Mouse (Mus musculus) left cerebral cortex, adult 8-10 months (tissue): ENCODE results near the gene Gng7. TPM values are rescaled to one million over a fixed set of nuclear protein-coding genes. Genes with fewer than 3 reads are reported as not detected.
"Not testable (repeated sequence)": the region's sequence is repeated elsewhere in the genome, so short reads cannot be mapped to it uniquely, and the experiment has no call there.

Experiments used
- DNase-seq, 2 experiments: peaks; one replicate each; pipeline ENCODE4 v3.0.0; 2022; ENCODE audit warnings: low spot score in 2 of 2
- total RNA-seq, 4 experiments: library from RNA; stranded (reverse); gene quantifications; 2 replicates each; pipeline ENCODE4 v1.2.4; 2022

Gene Gng7
- total RNA-seq, 4 experiments from 2014 or later, result 204 to 252 (median 224) TPM

DNA sequence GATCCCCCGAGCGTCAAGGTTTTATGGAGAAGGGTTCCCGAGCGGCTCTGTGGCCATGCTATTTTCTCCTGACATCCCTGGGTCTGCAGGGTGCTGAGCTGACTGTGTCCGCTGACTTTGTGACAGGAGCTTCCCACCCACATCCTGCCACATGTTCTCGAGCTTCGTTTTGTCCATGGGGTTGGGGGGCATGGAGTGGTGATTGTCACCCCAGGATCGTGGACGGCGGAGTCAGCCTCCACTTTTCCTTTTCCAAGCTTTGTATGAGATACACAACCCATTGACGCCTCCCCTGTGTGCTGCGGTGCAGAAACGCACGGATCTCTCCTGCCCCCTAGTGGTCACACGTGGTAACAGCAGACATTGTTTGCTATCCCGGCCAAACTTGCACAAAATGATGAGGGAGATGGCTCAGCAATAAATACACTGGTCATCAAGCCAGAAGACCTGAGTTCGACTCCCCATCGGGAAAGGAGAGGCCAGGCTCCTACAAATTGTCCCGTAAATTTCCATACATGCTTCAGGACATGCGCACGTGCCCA, 19.6 kb downstream of the Gng7 start:
- peak; percentile 65 to 84 for DNase-seq

DNA sequence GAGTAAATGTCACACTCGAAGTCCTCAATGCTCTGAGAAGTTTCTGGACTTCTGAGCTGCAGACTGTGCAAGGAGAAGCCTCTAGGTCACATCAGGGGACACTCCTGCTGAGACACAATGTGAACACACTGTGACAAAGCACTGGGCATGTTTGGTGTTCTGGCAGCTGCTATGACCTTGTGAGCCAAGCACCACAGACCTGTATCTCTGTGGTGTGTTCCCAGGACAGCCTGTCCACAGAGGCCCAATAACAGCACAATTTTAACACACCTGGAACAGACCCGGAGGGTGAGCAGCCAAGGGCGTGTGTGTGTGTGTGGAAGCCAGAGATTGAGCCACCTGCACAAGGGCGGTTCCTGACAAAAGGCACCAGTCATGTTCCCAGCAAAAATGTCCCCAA, 20.1 kb downstream of the Gng7 start:
- no peak for DNase-seq

DNA sequence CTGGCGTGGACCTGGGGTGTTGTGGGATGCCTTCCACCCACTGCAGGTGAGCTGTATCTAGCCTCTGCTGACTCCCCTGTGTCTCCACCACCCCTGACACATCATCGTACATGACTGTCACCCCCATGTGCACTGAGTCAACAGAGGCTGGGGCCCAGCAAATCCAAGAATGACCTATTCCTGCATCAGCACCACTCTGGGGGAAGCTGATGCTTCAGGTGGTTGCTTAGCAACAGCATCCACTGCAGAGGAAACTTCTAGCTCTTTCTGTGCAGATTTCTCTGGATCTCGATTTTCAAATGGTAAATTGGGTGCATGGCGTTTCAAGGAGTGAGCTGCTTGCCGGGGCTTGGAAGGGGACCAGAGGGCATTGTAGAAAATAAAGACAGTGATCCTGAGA, 21.5 kb downstream of the Gng7 start:
- DNase-seq, result peak in 1 of 2 experiments; percentile 50

DNA sequence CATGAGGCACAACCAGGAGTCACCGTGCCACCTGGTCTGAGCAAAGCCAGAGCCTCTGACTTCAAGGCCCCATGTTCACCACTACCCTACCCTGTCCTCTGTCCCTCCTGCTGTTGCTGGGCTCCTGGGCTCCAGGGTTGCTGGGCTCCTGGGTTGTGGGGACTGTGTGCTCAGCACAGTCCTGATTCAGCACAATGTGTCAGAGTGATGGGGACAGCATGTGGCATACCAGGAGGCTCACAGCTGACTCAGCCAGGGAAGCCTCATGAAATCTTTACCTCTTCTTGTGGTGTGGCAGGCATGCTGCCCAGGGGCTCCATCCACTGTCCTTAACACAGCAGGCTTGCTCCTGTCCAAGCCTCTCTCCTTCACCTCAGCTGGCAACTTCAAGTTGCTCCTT, 22.8 kb downstream of the Gng7 start:
- DNase-seq, result no peak

DNA sequence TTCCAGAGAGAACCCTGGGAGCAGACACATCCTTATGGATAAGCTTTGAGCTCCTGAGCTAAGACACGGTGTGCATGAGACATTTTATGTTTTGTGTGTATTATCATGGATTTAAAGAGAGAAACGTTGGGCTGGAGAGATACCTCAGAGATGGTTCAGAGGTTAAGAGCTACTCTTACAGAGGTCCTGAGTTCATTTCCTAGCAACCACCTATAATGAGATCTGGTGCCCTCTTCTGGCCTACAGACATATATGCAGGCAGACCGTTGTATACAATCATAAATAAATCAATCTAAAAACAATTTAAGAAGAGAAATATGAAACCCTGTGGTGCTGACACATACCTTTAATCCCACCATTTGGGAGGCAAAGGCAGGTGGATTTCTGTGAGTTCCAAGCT, 23.7 kb downstream of the Gng7 start:
- DNase-seq, result no peak

DNA sequence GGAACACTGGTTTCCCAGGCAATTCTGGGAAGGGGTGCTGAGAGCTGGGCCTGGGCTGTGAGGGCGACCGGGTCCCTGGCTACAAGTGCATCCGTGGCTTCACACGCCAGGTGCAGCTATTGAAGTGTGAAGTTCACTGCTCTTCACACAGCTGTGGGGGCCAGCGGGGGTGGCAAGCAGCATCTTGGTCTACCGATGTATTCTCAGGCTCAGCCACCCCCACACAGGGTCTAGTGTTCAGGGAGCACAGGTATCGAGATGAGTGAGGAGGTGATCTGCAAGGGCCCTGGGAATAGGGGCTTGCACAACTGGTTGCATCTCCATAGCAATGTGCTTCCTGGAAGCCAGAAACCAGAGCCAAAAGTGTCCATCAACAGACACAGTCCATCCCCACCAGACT, 24.3 kb downstream of the Gng7 start:
- no peak for DNase-seq

DNA sequence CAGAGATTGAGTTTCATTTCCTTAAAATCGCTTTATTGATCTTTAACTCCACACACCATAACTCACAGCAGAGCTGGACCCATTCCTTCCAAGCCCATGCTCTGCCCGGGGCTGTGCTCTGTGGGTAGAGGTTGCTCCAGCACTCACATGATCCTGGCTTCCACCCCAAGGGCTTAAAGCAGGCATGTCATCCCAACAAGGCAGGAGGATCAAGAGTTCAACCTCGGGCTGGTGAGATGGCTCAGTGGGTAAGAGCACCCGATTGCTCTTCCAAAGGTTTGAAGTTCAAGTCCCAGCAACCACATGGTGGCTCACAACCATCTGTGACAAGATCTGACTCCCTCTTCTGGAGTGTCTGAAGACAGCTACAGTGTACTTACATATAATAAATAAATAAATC, 24.9 kb downstream of the Gng7 start:
- DNase-seq, result not testable (repeated sequence)

DNA sequence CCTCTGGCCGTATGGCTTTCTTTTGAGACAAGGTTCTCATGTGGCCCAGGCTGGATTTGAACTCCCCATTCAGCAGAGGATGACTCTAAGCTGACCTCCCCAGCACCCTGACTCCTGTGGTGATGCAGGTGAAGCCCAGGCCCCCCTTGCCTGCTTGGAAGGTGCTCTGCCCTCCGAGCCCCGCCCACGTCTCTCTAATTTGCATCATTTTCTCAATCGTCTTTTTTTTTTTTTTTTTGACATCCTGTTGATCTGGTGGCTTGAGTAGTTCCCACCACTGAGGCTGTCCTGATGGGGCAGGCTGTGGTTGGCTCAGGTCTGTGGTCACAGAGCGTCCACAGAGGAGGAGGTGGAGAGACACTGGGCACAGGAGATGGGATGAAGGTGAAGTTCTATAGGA, 25.3 kb downstream of the Gng7 start:
- DNase-seq, result no peak

DNA sequence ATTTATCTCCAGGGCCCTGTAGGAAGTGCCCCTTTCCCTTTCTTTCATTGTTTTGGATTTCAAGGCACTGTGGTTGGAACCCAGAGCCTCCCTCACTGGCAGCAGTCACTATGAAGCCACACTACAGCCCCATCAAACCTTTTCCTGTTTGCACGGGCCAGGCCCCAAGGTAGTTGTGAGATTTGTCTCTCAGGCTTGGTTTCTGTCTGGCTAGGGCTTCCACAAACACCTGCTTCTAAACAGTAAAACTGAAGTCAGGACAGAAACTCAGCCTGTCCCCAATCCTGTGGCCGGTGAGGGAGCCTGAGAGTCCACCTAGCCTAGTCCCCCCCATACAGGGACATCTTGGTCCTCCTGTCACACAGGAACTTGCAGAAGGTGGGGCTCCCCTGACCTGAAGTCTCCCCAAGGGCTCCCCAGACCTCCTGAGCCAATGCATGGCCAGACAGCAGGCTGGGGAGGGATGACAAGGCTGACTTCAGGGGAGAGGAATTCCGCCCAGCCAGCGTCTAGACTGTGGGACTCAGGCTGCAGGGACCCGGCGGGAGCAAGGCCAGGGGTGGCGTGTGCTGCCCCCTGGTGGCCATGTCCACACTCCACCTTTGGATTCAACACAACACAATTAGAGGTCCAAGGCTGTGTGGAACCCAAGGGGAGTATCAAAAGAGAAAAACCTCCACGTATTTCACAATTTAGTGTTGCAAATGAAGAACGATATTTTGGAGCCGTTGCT, 26.9 kb downstream of the Gng7 start:
- DNase-seq, result peak in 1 of 2 experiments; percentile 63

DNA sequence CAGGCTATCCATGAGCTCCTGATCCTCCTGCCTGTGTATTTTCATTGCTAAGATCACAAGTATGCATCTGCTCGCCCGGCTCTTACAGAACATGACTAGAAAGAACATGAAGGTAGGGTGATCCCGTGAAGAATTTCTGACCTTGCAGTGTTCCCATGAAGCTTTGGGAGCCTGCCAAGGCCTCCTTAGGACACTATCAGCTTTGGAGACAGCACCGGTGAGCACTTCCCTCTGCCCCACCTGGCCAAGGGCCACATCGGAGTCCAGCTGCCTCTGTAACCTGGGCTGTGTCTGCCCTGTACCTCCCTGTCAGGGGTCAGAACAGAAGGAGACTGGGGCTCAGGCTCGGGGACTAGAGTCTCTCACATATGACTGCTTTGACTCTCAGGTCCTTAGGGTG, 28.0 kb downstream of the Gng7 start:
- no peak for DNase-seq

DNA sequence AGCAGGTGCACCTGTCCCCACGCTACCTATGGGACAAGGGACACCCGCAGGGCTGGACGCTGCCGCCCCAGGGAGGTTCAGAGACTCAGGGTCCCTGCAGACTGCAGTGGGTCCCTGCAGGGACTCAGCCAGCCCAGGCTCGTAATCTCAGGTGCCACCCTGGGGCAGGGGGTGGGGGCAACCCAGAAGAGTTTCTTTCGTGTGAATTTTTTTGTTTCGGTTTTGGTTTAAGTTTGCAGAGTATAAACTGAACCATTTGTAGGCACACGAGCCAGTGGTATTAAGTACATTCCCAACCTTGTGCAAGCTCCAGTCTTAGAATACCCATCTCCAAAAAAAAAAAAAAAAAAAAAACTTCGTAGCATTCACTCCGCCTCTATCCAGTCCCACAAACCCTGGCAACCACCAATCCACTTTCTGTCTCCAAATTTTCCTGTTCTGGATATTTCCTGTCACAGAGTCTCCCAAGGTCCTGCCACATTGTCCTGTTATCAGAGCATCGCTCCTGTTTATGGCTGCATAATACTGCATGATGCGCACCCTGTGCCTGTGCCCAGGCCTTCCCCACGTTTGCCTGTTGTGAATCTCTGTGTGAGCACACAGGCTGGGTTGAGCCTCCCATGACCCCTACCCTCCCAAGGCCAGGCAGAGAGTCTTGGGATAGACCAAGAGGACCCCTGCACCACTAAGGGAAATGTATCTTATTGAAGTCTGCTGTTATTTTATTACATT, 28.6 kb downstream of the Gng7 start:
- DNase-seq, result no peak

DNA sequence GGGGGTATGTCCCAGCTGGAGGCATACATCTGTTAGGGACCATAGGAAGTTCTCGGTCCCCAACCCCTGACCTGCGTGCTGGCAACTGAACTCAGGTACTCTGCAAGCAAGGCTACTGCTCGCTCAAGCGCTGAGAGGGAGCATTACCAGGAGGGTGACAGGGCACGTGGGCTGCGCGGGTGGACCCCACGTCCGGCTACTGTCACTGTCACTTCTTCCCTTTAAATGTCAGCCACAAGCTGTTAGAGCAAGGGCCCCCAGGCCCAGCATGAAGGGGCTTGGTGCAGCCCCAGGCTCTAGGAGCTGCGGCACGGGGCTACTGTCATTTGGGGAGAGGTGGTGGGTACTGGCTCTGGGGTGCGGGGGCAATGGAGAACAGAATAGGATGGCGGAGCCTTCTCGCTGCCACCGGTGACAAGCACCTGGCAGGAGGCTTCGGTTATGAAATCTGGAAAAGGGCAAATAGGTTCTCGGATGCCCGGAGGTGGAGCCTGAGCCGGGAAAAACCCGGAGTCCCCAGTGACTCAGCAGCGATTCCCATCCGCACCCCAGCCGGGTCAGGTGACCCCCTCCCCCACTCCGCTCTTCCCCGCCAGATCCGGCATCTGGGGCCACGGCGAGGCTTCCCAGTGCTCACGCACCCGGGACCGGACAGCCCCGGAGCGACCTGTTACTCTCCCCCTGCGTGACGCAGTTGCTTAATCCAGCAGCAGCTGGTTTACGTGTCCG, 29.3 kb downstream of the Gng7 start:
- DNase-seq, result no peak

DNA sequence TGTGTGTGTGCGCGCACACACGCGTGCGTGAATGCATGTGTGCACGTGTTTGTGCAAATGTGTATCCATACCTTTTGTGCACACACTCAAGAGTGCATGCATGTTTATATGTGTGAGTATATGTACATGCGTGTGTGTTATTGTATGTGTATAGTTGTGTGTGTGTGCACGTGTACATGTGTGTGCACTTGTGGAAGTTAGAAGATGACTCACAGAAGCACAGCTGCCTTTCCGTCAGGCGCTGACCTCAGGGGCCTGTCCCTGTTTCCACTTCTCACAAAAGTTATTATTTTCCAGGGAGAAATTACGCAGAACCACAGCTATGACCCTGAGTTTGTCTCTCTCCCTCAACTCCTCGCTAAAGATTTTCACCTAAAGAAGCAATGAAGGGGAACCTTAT, 30.5 kb downstream of the Gng7 start:
- no peak for DNase-seq

DNA sequence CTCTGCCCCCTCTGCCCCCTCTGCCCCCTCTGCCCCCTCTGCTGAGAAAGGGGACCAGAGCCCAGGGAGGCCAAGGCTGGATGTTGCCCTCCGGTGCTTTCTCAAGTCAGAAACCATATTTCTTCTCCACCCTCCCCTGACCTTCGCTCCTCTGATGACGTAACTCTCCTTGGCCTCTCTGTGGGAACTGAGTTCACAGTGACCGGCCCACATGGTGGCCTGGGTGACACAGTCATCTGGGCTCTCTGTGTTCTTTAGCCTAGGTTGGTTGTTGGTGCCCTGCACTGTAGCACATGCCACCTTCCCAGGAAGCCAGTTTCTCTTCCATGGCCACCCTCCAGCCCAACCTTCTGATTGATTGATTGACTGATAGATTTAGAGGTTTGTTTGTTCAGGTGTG, 32.4 kb downstream of the Gng7 start:
- DNase-seq, result no peak

DNA sequence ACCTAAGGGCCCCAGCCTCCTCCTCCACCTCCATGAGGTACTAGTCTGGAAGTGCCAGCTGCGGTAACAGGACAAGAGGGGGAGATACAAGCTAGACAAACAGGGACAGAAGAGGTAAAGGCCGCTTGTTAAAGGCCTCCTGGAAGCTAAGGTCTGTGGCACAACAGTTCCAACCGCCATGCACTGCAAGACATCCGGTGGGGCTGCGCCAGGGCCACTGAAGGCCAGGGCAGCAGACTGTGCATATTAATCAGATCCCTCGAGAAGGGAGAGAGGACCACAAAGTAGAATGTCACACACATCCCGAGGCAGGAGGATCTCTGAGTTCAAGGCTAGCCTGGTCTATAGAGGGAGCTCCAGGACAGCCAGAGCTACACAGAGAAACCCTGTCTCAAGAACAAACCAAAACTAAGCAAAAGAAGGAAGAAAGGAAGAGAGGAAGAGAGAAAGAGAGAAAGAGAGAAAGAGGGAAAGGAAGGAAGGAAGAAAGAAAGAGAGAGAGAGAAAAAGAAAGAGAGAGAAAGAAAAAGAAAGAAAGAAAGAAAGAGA, 33.1 kb downstream of the Gng7 start:
- DNase-seq, result no peak

DNA sequence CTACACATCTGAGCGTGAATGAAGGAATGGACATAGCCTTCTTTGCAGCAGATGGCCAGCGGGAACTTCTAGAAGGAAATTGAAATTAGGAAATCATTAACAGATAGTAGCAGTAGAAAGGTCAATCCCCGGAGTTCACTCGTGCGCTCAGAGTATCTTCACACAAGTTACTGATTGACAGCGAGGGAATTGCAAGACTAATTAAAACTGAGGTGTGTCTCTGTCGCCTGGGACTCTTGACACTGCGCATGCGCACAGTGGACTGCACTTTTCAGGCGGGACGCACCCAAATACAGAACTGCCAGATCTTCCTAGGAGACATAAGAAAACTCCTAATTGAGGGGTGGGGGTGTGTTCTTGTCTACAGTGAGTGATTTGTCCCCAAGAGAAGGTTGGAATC, 39.3 kb downstream of the Gng7 start:
- no peak for DNase-seq

DNA sequence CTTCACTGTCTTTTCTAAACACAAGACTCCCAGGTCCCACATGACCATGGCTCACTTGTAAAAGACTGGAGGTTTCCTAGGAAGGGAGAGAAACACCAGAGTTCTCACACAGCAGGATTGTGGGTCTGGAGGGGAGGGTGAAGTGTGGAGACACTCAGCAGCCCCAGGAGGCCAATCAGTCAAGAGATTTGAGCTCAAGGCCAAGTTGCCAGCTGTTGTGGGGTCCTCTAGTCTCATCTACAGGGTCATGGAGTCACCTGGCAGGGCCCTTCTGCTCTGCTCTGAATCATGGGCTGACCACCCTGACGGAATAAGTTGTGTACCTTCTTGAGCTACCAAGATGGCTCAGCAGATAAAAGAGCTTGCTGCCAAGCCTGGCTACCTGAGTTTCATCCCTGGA, 41.0 kb downstream of the Gng7 start:
- no peak for DNase-seq

DNA sequence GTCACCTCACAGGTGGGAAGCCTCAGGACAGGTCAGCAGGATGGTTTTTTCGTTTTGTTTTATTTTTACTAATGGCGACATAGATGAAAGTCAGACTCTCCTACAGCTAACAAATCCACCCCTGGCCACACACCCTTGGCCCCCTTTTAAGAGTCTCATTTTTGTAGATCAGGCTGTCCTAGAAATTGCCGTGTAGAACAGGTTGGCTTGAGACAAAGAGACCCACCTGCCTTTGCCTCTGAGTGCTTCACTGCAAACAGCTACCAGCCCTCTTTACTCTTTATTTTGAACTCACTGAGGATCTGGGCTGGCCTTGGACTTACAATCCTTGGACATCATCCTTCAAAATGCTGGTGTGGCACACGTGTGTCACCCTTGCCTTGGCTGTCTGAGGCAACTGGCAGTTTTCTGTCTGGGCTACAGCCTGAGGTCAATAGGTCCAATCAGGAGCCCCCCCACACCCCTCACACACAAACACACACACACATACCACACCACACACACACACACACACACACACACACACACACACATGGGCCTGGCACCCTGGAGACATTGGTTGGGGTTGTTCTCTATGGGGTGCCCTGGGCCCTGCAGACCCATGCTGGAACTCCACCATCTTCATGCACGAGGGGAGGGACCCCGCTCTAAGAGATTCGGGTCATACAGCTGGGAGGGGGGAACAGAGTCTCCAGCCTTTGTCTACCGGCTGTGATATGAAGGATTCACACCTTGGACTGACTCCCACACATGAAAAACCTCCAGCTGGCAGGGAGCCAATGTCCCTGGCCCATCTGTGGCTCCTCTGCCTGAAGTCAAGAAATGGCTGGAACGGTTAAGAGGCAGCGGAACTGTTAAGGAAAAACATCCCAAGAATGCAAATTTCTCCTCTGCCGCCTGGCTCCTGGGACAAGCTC, 42.4 kb downstream of the Gng7 start:
- no peak for DNase-seq

DNA sequence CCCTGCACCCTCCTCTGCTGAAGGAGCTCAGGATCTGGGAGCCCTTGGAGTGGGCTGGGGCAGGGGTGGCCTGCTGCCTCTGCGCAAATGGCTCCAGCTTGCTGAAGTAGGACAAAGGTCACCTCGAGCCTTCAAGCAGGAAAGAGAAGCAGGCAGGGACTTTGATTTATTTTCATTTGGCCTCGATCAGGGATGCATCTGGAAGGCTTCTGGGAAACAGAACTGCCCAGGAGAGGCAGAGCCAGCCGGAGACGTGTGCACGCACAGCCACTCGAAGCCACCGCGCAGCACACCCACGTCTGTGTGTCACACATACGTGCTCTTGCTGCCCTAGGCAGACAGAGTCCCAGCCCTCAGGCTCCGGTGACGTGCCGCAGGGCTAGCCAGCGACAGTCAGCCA, 43.2 kb downstream of the Gng7 start:
- DNase-seq, result no peak

DNA sequence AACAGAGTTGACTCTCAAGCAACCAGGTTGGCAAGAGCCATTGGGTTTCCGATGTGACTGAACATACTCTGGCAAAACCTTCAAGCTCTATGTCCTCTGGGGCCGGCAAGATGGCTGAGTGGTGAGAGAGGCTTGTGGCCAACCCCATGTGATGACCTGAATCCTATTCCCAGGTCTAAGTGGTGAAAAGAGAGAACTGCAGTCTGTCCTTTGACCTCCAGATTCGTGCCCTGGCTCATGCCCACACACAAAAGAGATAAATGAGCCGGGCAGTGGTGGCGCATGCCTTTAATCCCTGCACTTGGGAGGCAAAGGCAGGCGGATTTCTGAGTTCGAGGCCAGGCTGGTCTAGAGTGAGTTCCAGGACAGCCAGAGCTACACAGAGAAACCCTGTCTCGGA, 44.6 kb downstream of the Gng7 start:
- DNase-seq, result no peak

DNA sequence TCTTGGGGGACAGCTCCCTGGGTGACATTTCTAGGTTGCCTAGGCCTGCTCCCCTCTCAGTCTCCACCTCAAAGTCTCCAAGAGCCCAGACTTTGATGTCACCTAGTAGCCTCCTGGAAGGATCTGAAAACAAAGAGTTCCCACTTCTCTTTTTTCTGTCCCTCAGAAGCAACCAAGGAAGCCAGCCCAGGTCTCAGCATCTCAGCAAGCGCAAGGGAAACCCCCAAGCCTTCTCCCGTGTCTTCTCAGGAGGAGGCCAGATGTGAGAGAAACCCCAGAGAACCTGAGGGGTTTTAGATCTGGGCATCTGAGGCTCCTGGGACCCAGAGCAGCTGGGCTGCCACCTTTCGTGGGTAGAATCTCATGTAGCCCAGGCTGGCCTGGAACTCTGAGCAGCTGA, 45.4 kb downstream of the Gng7 start:
- no peak for DNase-seq
